Mouse (Mus musculus): ENCODE results near the gene Zfp618.

Zfp618 gene

GRCm38 (mm10) chr4:63068499-63069175 is 103.3 kb downstream of the Zfp618 start:
- no peak for DNase-seq

DNA sequence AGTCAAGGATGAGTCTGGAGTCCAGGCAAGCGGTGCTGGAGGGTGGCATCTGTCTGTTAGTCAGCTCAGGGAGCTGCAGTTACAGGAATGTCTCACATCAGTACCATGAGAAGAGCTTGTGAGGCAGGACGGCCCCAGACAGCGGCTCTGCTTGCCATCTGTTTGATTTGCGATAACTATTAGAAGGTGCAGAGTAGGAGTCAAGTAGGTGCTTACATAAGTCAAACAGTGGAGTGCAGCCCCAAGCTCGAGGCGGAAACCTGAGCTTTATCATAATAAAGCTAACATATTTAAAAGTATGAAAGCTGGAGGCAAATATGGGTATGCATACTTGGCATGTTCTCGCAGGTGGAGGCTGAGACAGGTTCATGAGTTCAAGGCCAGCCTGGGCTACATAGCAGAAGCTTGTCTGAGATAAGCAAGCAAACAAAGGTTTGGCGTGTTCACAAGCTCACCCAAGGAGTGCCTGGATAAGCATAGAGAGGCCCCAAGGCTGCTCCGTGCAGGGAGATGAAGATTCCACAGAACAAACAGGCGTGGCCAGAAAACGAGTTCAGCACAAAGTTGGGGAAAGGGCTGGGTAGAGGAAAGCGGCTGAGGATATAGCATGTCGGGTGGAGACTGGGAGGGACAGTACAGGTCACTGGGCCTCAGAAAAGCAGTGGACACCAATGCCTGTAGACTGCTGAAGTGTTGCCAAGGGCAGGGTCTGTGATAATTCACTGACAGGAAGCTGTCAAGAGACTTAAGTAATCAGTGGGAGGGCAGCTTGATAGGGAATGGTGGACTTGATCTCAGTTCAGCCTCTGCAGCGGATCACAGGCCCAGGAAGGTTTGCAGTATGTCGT is 106.3 kb downstream of the Zfp618 start:
- no peak for DNase-seq

DNA sequence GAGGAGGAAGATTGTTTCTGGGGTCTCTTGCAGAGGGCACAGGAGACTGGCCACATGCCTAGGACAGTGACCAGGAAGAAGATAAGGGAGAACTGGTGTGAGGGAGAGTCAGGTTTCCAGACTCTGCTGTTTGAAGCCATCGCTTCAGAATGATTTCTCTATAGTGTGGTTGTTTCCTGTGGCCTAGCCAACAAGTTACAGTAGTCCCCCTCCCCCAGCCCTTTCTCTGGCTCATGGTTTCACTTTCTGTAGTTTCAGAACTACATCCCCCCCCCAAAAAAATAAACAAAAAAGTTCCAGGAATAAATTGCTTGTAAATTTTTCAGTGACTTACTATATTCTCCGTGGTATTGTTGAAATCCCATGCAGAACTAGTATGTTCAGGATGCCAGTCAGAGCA is 107.8 kb downstream of the Zfp618 start:
- DNase-seq: no peak

GRCm38 (mm10) chr4:63079159-63079558 is 113.8 kb downstream of the Zfp618 start:
- DNase-seq: no peak

GRCm38 (mm10) chr4:63084473-63084889 is 119.1 kb downstream of the Zfp618 start:
- DNase-seq: peak; percentile 17

DNA sequence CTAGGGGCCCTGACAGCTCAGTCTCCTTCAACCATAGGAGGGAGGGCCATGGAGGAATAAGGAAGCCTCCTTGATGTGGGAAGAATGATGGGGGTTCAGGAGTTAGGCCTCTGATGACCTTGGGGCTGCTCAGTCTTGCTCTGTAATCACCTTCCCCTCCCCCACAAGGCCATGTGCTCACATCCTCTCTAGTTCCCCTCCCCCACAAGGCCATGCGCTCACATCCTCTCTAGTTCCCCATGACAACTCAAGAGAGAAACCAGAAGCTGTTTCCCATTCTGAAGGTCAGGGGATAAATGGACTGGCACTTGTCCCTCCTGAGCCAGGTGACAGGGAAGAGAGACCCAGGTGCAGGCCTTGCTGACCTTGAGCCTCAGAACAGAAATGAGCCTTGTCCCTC is 124.1 kb downstream of the Zfp618 start:
- DNase-seq: no peak

DNA sequence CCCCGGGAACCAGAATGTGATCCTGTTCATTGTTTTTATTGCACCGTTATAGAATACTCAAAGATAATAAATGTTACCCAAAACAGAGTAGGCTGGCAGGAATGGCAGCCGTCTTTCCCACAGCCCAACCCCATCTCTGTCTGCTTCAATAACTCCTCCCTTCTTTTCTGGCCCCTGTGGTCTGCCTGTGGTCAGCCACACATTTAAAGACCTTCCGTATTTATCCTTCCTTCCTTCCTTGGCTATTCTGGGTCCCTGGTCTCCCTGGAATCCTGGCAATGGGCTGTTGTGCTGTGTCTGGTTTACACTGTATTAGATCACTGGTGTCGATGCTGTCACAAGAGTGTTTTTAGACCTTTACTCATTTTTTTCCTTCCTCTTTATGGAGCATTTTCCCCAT is 125.8 kb downstream of the Zfp618 start:
- DNase-seq: no peak

- no peak for DNase-seq
Observed at GRCm38 (mm10) chr4:63097603-63098002, 132.2 kb downstream of the Zfp618 start.

DNA sequence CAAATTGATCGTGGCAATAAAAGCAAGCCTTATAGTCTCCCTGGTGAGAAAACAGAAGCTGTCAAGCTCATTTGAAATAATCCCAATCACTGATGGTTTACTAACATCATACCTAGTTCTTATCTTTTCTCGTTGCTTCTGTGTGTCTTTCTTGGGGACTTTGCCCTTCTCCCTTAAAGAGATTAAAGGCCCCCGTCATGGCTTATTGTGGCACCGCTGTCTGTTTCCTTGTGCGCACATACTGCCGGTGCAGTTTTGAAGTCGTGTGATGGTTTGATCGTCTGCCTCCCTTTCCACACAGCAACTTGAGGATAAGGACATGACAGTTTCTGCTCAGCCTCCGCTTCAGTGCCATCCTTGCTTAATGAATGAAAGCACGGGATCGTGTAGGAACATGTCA is 135.1 kb downstream of the Zfp618 start:
- no peak for DNase-seq

GRCm38 (mm10) chr4:63102025-63102424 is 136.7 kb downstream of the Zfp618 start:
- no peak for DNase-seq

- no peak for DNase-seq
Observed at GRCm38 (mm10) chr4:63105651-63106050, 140.3 kb downstream of the Zfp618 start.

- DNase-seq: peak; percentile 59
Observed at GRCm38 (mm10) chr4:63118639-63119437, 153.5 kb downstream of the Zfp618 start.

- DNase-seq: no peak
Observed at GRCm38 (mm10) chr4:63124861-63125466, 159.6 kb downstream of the Zfp618 start.

DNA sequence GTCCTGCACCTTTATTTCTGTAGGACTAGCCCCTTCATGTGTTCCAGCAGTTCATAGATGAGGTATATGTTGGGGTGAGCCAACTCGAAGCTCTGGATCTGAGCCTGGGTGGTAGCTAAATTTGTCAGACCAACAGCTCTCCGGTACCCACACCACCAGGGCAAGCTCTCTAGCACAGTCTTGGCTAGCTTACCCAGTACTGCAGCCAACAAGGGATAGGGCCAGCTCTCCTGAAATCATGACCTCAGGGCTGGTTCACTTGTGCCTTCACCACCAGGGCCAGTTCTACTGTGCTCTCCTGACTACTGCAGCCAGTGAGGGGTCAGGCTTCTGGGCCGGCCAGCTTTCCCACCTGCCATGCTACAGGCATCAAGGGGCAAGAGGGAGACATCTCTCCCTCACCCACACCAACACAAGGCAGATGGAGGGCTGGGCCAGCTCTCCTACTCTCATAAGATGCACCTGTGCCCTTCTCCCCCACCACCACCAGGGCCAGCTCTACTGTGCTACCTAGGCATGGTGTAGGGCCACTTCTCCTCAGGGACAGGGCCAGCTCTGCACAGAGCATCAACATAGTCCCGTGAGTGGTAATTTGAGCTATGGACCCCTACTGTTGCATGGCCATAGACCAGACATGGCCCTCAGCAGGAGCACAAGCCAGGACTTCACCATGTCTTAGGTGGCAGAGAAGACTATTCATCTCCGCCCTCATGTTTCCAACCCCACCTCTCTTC is 164.7 kb downstream of the Zfp618 start:
- peak; percentile 2 for DNase-seq

DNA sequence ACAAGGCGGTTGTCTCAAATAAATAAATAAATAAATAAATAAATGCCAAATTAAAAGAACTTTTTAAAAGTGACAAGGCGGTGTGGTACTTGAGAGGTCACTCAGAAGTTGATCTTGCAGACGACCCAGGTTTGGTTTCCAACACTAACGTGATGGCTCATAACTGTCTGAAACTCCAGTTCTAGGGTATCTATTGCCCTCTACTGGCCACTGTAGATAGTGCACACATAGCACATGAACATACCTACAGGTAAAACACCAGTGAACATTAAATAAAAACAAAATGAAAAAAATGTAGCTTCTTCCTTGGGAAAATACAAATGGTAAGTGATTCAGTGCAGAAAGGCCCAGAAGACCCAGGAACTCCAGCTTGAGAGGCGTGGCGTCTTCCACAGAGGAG is 181.9 kb downstream of the Zfp618 start:
- DNase-seq: no peak

- DNase-seq: no peak
Observed at GRCm38 (mm10) chr4:63151127-63151526, 185.8 kb downstream of the Zfp618 start.

DNA sequence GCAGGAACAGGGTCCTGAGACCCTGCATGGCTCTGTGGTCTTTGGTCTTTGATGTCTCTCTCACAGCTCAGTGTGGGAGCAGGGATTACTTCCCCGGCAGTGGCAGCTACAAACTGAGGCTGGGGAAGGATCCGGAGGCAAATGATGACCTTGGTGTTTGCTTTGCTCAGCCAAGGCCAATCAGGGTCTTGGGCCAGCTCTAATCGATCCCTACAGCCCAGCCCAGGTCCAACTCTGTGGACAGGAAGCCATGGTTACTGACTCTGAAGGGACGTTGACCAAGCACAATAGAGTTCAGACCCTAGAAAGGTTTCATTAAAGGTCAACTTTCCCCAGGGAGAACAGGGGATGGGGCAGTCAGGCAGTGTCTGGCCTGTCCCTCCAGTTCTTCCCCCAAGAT is 188.7 kb downstream of the Zfp618 start:
- no peak for DNase-seq

DNA sequence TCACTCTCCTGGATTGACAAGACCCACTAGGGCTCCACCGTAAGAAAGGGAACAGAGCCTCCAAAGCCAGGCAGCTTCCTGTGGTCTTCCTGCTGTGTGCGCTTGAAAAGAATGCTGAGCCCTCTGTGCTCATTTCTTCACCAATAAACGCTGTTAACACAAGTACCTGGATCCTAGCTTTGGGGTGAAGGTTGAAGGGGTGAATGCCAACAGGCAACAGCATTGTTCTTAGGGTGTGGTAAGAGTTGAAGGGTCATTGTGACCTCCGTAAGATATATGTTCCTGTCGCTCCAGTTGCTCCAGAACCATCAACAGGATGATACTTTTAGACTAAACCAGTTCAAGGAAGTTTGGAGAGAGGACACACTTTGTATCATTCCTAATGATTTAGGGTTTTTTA is 189.3 kb downstream of the Zfp618 start, which contains the start of gene Ambp:
Gene Ambp, minus strand, starts transcription at position 101 of the 400 bp plus-strand sequence.
- no peak for DNase-seq

GRCm38 (mm10) chr4:63155596-63155995 is 190.2 kb downstream of the Zfp618 start:
- DNase-seq: no peak

GRCm38 (mm10) chr4:63156726-63157634 is 191.6 kb downstream of the Zfp618 start:
- no peak for DNase-seq

DNA sequence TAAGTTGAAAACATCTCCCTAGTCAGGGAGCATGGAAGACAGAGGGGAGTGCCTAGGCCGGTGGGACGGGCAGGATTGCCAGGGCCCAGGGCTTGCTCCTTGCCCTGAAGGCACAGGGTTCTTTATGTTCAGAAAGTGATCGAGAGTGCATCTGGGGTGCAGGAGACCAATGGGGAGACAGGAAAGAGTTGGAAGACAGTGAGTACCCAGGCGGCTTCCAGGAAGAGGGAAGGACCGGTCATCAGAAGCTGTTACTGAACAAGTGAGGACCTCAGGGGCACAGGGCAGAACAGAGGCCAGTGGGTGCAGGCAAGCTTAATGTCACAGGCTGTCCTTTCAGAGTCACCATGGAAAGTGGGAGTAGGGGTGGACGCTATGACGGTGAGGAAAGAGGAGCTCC is 192.8 kb downstream of the Zfp618 start:
- DNase-seq: no peak
